Comparison of ENCODE assay signal across 17 mouse cellular contexts in genomic region chr12:46988972-46989371, GRCm38 (mm10).
A peak's percentile ranks its signal among the peaks of the same experiment; 100 is the strongest.
DNase-seq lines count a peak whose midpoint lies in the region; TF ChIP-seq lines count a peak whose summit lies in the region.
"Had no signal": no experiment of that assay in that cellular context is flagged by ENCODE, and none has a peak within 500 bp of the region (broad histone marks: within the 10 kb centered on the region; RNA-seq: fewer than 3 reads in every experiment).

No protein-coding gene starts in this region.

- no peak overlapping the region for H3K4me3 ChIP-seq in MEL (ENCODE audit: control insufficient read depth in 1 of 2, insufficient read depth in 1 of 2, low read depth in 2 of 2, low read length in 2 of 2)

- no peaks in the 10 kb centered on the region for H3K27me3 ChIP-seq in MEL (ENCODE audit: control insufficient read depth in 1 of 2, insufficient read depth in 2 of 2, low read length in 2 of 2)
- H3K27me3 ChIP-seq: CH12.LX, Patski had no signal

- TF ChIP-seq POLR2A in MEL (IDR thresholded peaks at IDR 0.05; ENCODE audit: control insufficient read depth in 1 of 2, insufficient read depth in 1 of 2, low read depth in 1 of 2, low read length in 2 of 2, poor library complexity in 1 of 2), result no peak

- H3K9me3 ChIP-seq in MEL (replicated peaks; ENCODE audit: insufficient read depth, low read length), result no peaks in the 10 kb centered on the region
- H3K9me3 ChIP-seq: G1E had no signal

- no peaks in the 10 kb centered on the region for H3K79me2 ChIP-seq in MEL (ENCODE audit: control insufficient read depth, insufficient read depth, low read length, poor library complexity)

- no peak overlapping the region for H3K27ac ChIP-seq in MEL (ENCODE audit: control insufficient read depth, low read depth, low read length)

- peaks cover 0 to 10% of the 10 kb centered on the region in 2 experiments; a peak in 2 of 4 replicates for H3K4me1 ChIP-seq in MEL (ENCODE audit: control insufficient read depth in 1 of 2, insufficient read depth in 2 of 2, low read length in 2 of 2)

- H3K36me3 ChIP-seq in MEL (ENCODE audit: control insufficient read depth in 1 of 2, insufficient read depth in 2 of 2, low read length in 2 of 2), result peaks cover 0 to 7% of the 10 kb centered on the region in 2 experiments; a peak in 2 of 4 replicates
- H3K36me3 ChIP-seq: G1E had no signal

- peak; percentile 45 for DNase-seq in MEL (ENCODE audit: low read depth, low spot score)
- DNase-seq in thymus, postnatal 14 days, result no peak
- DNase-seq: adrenal gland, adult 2 months; adrenal gland, adult 8-10 months; adrenal gland, postnatal 10 days; adrenal gland, postnatal 14 days; adrenal gland, postnatal 25 days; adrenal gland, postnatal 36 days; B cell, adult 2 months; cerebellum, adult 11 months; cerebellum, adult 11-12 months; cerebellum, adult 18-20 months; cerebellum, adult 2 months; cerebellum, adult 8-10 months had no signal

- no peak overlapping the region for H3K9ac ChIP-seq in MEL (ENCODE audit: control insufficient read depth, low read depth, low read length, poor library complexity, severe bottlenecking)

- no peak for TF ChIP-seq CTCF in MEL (IDR thresholded peaks at IDR 0.05 in 2 of 3, conservative IDR thresholded peaks at IDR 0.05 in 1 of 3; ENCODE audit: control insufficient read depth in 1 of 3, insufficient read depth in 1 of 3, low read depth in 2 of 3, low read length in 3 of 3, poor library complexity in 1 of 3, severe bottlenecking in 1 of 3)

- TF ChIP-seq RAD21 in MEL (IDR thresholded peaks at IDR 0.05; ENCODE audit: low read depth, low read length), result no peak

- TF ChIP-seq EP300 in MEL (IDR thresholded peaks at IDR 0.05; ENCODE audit: low read depth in 1 of 2, low read length in 2 of 2), result peak; percentile 49 to 60; a peak in 3 of 4 replicates

TF ChIP-seq in MEL, 35 proteins besides CTCF, POLR2A, EP300 and RAD21:
- TF ChIP-seq TAL1 (IDR thresholded peaks at IDR 0.05; ENCODE audit: low read length), result no peak
- no peak for TF ChIP-seq KAT2A (conservative IDR thresholded peaks at IDR 0.05; ENCODE audit: low read depth, low read length)
- TF ChIP-seq MAX (IDR thresholded peaks at IDR 0.05; ENCODE audit: low read length), result no peak
- TF ChIP-seq CHD2 (IDR thresholded peaks at IDR 0.05; ENCODE audit: low read length), result no peak
- 0 out of 2 replicates have a peak, but pooled peaks have one; percentile 21 for TF ChIP-seq RCOR1 (IDR thresholded peaks at IDR 0.05; ENCODE audit: low read depth, low read length)
- TF ChIP-seq ZNF384 (IDR thresholded peaks at IDR 0.05; ENCODE audit: low read depth, low read length), result peak; percentile 47; the same call in 1 of the 2 replicates
- no peak for TF ChIP-seq ZC3H11A (IDR thresholded peaks at IDR 0.05; ENCODE audit: low read depth, low read length)
- TF ChIP-seq GABPA (IDR thresholded peaks at IDR 0.05; ENCODE audit: low read depth, low read length), result no peak
- TF ChIP-seq E2F4 (IDR thresholded peaks at IDR 0.05; ENCODE audit: borderline replicate concordance, low read depth, low read length), result no peak
- TF ChIP-seq TBP (IDR thresholded peaks at IDR 0.05; ENCODE audit: low read depth, low read length), result no peak
- no peak for TF ChIP-seq MXI1 (IDR thresholded peaks at IDR 0.05; ENCODE audit: low read depth, low read length)
- no peak for TF ChIP-seq USF1 (IDR thresholded peaks at IDR 0.05; ENCODE audit: low read depth, low read length)
- peak; percentile 71 for TF ChIP-seq GATA1 (IDR thresholded peaks at IDR 0.05; ENCODE audit: low read depth, low read length)
- no peak for TF ChIP-seq MYC (IDR thresholded peaks at IDR 0.05; ENCODE audit: low read depth, low read length)
- TF ChIP-seq CHD1 (IDR thresholded peaks at IDR 0.05; ENCODE audit: low read depth, low read length), result no peak
- TF ChIP-seq USF2 (IDR thresholded peaks at IDR 0.05; ENCODE audit: borderline replicate concordance in 1 of 2, insufficient read depth in 1 of 2, low read depth in 1 of 2, low read length in 2 of 2), result no peak
- no peak for TF ChIP-seq ELF1 (IDR thresholded peaks at IDR 0.05; ENCODE audit: low read depth, low read length)
- TF ChIP-seq NELFE (IDR thresholded peaks at IDR 0.05; ENCODE audit: low read depth, low read length), result no peak
